Mouse (Mus musculus): ENCODE data around the gene Serpina3k. TPM values are rescaled to one million over a fixed set of nuclear protein-coding genes. Genes with fewer than 3 reads are reported as not detected.
"Not testable (repeated sequence)": the region's sequence is repeated elsewhere in the genome, so short reads cannot be mapped to it uniquely, and the experiment has no call there.

Gene Serpina3k
- polyA plus RNA-seq (2015; fragmentation: Nextera tagmentation; extraction: Ambion mirVana) = not detected in 2 replicates

DNA sequence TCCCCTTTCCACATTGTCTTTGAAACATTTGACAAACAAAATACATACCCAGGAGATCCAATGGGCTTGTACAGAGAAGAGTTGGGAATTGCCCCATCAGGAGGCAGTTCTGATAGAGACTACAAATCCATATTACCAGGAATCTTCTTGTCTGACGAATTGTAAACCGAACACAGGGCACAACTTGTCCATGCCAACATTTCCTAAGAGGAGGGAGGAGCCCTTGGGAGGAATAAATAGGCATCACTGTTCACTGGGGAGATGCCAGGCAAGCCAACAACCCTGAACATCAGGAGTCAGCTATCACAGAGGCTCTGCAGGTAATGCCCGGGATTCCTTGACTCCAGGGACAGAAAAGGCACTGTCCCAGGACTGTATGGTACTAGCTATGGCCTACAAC lies at the start of gene Serpina3k, which contains the start of gene Serpina3m:
Gene Serpina3k (plus strand): TSS at position 261 of the 400 bp plus-strand sequence.
Gene Serpina3m (plus strand): TSS at position 261 of the 400 bp plus-strand sequence.
- H3K9ac ChIP-seq (replicated peaks; ENCODE audit: low read length); H3K4me3 ChIP-seq (ENCODE audit: low read length); H3K4me1 ChIP-seq (ENCODE audit: insufficient read depth, low read length); H3K27ac ChIP-seq (ENCODE audit: low read length); H3K4me2 ChIP-seq (replicated peaks; ENCODE audit: low read depth, low read length); H3K9me3 ChIP-seq (ENCODE audit: low read length); H3K27me3 ChIP-seq (ENCODE audit: insufficient read depth, low read length); H3K36me3 ChIP-seq (ENCODE audit: insufficient read depth, low read length); ATAC-seq (ENCODE audit: low FRiP score, low TSS enrichment): not testable (repeated sequence)
- 89% methylated on average over 3 of the region's 3 CpGs for WGBS

DNA sequence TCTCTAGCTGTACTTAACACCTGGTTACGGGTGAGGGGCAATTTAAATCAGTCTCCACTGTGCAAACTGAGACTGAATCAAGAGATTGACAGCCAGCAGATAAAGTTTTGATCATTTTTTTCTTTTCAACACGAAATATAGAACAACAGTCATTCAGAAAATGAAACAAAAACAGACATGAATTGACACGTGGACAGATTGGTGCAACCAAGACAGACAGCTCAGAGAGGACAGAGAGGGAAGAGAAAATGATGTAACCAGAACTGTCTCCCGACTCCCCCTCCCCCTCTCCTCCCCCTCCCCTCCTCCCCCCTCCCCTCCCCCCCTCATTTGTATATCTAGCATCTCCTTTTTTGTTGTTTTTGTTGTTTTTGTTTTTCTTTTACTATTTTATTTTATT lies 48.4 kb upstream of the Serpina3k start:
- Histone ChIP-seq H3K4me1 (ENCODE audit: insufficient read depth, low read length) (no peaks in the 10 kb centered on the region), H3K9me3 (ENCODE audit: low read length) (no peaks in the 10 kb centered on the region), H3K36me3 (ENCODE audit: insufficient read depth, low read length) (no peaks in the 10 kb centered on the region), H3K9ac (replicated peaks; ENCODE audit: low read length) (no peak overlapping the region), H3K4me2 (replicated peaks; ENCODE audit: low read depth, low read length) (no peak overlapping the region), H3K27me3 (ENCODE audit: insufficient read depth, low read length) (no peaks in the 10 kb centered on the region), H3K27ac (ENCODE audit: low read length) (no peak overlapping the region), H3K4me3 (ENCODE audit: low read length) (no peak overlapping the region)
- 37% methylated on average over 4 of the region's 4 CpGs for WGBS
- ATAC-seq (ENCODE audit: low FRiP score, low TSS enrichment) = no peak

DNA sequence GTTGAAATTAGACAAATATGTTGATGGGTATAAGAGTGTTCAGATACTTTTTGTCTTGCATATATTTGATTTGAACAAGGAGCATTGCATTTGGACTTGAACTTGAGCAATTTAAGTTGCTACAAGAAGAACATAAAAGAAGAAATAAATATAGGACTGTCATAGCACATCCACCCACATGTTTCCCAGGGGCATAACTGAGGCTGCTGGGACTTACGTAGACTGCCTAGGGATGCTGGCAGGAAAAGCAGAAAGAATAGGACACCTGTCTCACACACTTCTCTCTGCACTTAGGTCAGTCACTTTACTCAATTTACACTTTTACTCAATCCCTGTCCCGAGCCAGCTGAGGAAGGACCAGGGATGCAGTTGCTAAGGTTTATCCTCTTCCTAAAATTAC lies 44.3 kb upstream of the Serpina3k start:
- no peak for ATAC-seq (ENCODE audit: low FRiP score, low TSS enrichment)
- Histone ChIP-seq H3K4me1 (ENCODE audit: insufficient read depth, low read length) (no peaks in the 10 kb centered on the region), H3K27me3 (ENCODE audit: insufficient read depth, low read length) (no peaks in the 10 kb centered on the region), H3K9me3 (ENCODE audit: low read length) (no peaks in the 10 kb centered on the region), H3K9ac (replicated peaks; ENCODE audit: low read length) (no peak overlapping the region), H3K4me2 (replicated peaks; ENCODE audit: low read depth, low read length) (no peak overlapping the region), H3K4me3 (ENCODE audit: low read length) (no peak overlapping the region), H3K36me3 (ENCODE audit: insufficient read depth, low read length) (no peaks in the 10 kb centered on the region), H3K27ac (ENCODE audit: low read length) (no peak overlapping the region)
- 82% methylated on average over 2 of the region's 2 CpGs for WGBS

DNA sequence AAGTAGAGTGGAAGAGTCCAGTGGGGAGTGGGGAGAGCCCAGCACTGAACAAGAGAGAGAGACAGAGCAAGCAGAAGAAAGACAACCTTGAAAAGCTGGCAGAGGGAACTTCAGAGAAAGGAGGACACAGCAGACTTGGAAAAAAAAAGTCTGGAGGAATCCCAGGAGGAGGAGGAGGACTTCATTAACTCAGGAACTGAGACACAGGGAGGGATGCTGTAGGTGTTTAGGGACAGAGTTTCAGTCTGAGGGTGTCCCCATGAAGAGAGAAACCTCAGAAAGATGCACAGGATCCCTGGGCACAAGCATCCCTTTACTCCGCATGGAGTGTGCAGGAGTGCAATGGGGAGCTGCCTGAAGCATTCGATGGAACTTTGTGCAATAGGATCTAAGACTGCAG lies 40.2 kb upstream of the Serpina3k start:
- Histone ChIP-seq H3K4me1 (ENCODE audit: insufficient read depth, low read length) (no peaks in the 10 kb centered on the region), H3K36me3 (ENCODE audit: insufficient read depth, low read length) (no peaks in the 10 kb centered on the region), H3K27me3 (ENCODE audit: insufficient read depth, low read length) (no peaks in the 10 kb centered on the region), H3K27ac (ENCODE audit: low read length) (no peak overlapping the region), H3K4me2 (replicated peaks; ENCODE audit: low read depth, low read length) (no peak overlapping the region), H3K9me3 (ENCODE audit: low read length) (no peaks in the 10 kb centered on the region), H3K4me3 (ENCODE audit: low read length) (no peak overlapping the region), H3K9ac (replicated peaks; ENCODE audit: low read length) (no peak overlapping the region)
- ATAC-seq (ENCODE audit: low FRiP score, low TSS enrichment) = no peak
- 82% methylated on average over 2 of the region's 2 CpGs for WGBS

DNA sequence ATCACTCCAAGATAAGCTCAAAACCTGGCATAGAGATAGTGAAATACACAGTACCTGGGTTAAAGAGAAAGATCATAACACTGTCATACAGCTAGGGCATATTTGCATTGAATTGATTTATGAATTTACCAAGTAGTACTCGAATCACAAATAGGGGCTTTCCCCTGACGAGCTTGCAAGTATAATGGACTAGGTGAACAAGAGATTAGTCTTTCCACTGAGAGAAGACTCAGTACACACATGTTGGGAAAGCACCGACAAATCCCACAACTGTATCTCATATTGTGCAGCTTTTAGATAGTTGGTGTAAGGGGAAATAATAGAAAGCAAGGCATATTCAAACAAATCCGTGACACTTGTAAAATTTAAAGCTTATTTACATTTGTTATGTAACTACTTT lies 32.3 kb upstream of the Serpina3k start:
- Histone ChIP-seq H3K36me3 (ENCODE audit: insufficient read depth, low read length) (no peaks in the 10 kb centered on the region), H3K27ac (ENCODE audit: low read length) (no peak overlapping the region), H3K4me1 (ENCODE audit: insufficient read depth, low read length) (no peaks in the 10 kb centered on the region), H3K4me3 (ENCODE audit: low read length) (no peak overlapping the region), H3K4me2 (replicated peaks; ENCODE audit: low read depth, low read length) (no peak overlapping the region), H3K27me3 (ENCODE audit: insufficient read depth, low read length) (no peaks in the 10 kb centered on the region), H3K9me3 (ENCODE audit: low read length) (no peaks in the 10 kb centered on the region), H3K9ac (replicated peaks; ENCODE audit: low read length) (no peak overlapping the region)
- no peak for ATAC-seq (ENCODE audit: low FRiP score, low TSS enrichment)
- WGBS = 81% methylated on average over 4 of the region's 4 CpGs

DNA sequence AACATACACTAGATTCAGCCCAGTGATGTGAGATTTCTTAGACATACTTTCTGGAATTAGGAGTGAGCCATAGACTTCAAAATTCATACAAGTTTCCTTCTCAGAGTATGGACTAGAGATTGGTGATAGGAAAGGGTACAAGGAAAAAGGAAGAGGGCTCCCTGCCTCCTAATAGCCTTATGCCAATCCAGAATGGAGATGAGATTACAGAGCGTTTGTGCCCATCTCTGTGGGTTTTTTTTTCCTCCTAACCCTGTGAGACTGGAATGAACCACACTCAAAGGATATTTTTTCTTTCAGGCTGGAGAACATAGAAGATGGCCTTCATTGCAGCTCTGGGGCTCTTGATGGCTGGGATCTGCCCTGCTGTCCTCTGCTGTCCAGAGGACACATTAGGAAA lies 24.0 kb upstream of the Serpina3k start, which contains the start of gene Serpina3j:
Gene Serpina3j (plus strand): TSS at position 301 of the 400 bp plus-strand sequence.
- no peaks in the 10 kb centered on the region for H3K27me3 ChIP-seq (ENCODE audit: insufficient read depth, low read length)
- 85% methylated on average over 1 of the region's 1 CpGs for WGBS

DNA sequence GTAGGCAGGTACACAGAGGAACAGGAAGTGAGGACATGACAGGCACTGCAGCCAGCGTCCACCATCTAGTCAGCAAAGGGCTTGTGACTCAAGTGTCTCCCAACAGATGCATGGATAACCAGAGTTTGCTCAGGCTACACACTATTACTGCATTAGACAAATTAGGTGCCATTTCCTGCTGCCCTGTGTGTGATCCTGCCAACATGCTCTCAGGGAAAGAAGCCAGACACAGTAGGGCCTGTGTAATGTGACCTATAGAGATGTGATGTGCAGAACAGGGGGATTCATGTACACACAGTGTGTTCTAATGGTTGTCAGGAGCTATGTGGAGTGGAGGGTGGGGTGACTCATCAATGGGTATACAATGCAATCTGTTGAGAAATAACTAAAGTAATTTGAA lies 15.8 kb upstream of the Serpina3k start:
- H3K27ac ChIP-seq (ENCODE audit: low read length) = no peak overlapping the region
- no peak overlapping the region for H3K9ac ChIP-seq (replicated peaks; ENCODE audit: low read length)
- H3K4me3 ChIP-seq (ENCODE audit: low read length) = no peak overlapping the region
- no peaks in the 10 kb centered on the region for H3K4me1 ChIP-seq (ENCODE audit: insufficient read depth, low read length)
- H3K9me3 ChIP-seq (ENCODE audit: low read length) = no peaks in the 10 kb centered on the region
- no peaks in the 10 kb centered on the region for H3K27me3 ChIP-seq (ENCODE audit: insufficient read depth, low read length)
- H3K36me3 ChIP-seq (ENCODE audit: insufficient read depth, low read length) = no peaks in the 10 kb centered on the region
- ATAC-seq (ENCODE audit: low FRiP score, low TSS enrichment) = no peak
- no peak overlapping the region for H3K4me2 ChIP-seq (replicated peaks; ENCODE audit: low read depth, low read length)
- 70% methylated on average over 1 of the region's 1 CpGs for WGBS

More for the DNA sequence above, 24.0 kb upstream of the Serpina3k start, which contains the start of gene Serpina3j:
- no peak for ATAC-seq (ENCODE audit: low FRiP score, low TSS enrichment)
- H3K4me3 ChIP-seq (ENCODE audit: low read length) = no peak within 1 kb of the TSS
- peaks cover 3% of the 10 kb centered on the region; the same call in 1 of the 2 replicates for H3K9me3 ChIP-seq (ENCODE audit: low read length)
- H3K4me1 ChIP-seq (ENCODE audit: insufficient read depth, low read length) = no peaks in the 10 kb centered on the region
- H3K4me2 ChIP-seq (replicated peaks; ENCODE audit: low read depth, low read length) = no peak within 1 kb of the TSS
- no peak within 1 kb of the TSS for H3K27ac ChIP-seq (ENCODE audit: low read length)
- H3K9ac ChIP-seq (replicated peaks; ENCODE audit: low read length) = no peak within 1 kb of the TSS
- H3K36me3 ChIP-seq (ENCODE audit: insufficient read depth, low read length) = no peaks in the 10 kb centered on the region

DNA sequence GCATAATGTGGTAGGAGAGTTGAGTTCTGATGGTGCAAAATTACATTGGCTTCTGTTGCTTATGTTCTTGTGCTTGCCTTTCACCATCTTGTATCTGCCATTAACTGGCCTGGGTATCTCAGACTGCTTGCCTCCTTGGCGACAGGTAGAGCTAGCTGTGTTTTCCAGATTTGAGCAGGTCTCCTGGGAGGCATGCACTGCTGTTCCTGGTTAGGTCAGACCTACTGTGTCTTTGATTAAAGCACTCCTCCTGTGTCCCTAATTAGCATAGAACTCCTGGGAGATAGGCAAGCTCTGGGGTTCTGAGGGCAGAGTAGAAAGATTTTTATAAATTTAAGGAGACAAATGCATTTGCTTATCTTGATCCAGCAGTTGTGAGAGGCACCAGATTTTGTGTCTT lies 6.6 kb upstream of the Serpina3k start:
- no peak overlapping the region for H3K4me2 ChIP-seq (replicated peaks; ENCODE audit: low read depth, low read length)
- H3K4me3 ChIP-seq (ENCODE audit: low read length) = no peak overlapping the region
- H3K36me3 ChIP-seq (ENCODE audit: insufficient read depth, low read length) = no peaks in the 10 kb centered on the region
- no peaks in the 10 kb centered on the region for H3K9me3 ChIP-seq (ENCODE audit: low read length)
- WGBS = 54% methylated on average over 1 of the region's 1 CpGs
- no peak for ATAC-seq (ENCODE audit: low FRiP score, low TSS enrichment)
- H3K27ac ChIP-seq (ENCODE audit: low read length) = no peak overlapping the region
- H3K9ac ChIP-seq (replicated peaks; ENCODE audit: low read length) = no peak overlapping the region
- no peaks in the 10 kb centered on the region for H3K4me1 ChIP-seq (ENCODE audit: insufficient read depth, low read length)
- H3K27me3 ChIP-seq (ENCODE audit: insufficient read depth, low read length) = no peaks in the 10 kb centered on the region

DNA sequence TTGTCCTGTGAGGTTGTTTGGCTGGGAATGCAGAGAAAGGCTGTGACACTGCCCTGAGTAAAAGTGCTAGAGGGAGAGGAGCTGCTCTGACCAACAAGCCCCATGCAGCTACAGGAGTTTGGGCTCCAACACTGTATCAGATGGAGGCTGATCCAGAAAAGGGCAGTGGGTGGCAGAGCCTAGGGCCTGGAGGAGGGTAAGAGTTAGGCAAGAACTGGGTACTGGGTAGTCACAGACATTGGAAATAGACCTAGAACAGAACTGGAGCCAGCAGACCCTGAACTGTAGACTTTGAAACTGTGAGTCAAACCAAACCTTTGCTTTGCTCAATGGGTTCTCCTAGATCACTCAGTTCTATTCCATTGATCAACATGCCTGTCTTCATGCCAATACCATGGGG lies 1.4 kb upstream of the Serpina3k start:
- not testable (repeated sequence) for ATAC-seq (ENCODE audit: low FRiP score, low TSS enrichment); H3K4me2 ChIP-seq (replicated peaks; ENCODE audit: low read depth, low read length); H3K27me3 ChIP-seq (ENCODE audit: insufficient read depth, low read length); H3K36me3 ChIP-seq (ENCODE audit: insufficient read depth, low read length); H3K4me1 ChIP-seq (ENCODE audit: insufficient read depth, low read length); H3K4me3 ChIP-seq (ENCODE audit: low read length); H3K9ac ChIP-seq (replicated peaks; ENCODE audit: low read length); H3K9me3 ChIP-seq (ENCODE audit: low read length); H3K27ac ChIP-seq (ENCODE audit: low read length)

DNA sequence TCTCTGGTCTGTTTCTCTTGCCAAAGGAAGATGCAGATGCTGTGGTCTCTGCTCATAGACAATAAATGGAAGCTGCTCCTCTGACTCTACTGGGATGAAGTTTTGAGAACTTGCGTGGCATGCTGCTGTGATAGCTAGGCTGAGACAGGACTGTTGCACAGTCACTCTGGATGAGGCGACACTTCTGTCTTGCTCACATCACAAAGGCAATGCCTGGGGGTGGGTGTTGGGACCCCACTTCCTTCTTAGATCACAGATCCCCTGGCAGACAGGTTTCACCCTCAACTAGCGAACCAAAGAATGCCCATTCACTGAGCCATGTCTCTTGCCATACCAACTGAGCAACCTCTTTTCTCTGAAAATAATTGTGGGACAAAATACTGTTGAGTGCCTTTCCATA lies 419 bp downstream of the Serpina3k start:
- Histone ChIP-seq H3K27me3 (ENCODE audit: insufficient read depth, low read length) (no peaks in the 10 kb centered on the region), H3K4me1 (ENCODE audit: insufficient read depth, low read length) (no peaks in the 10 kb centered on the region), H3K4me2 (replicated peaks; ENCODE audit: low read depth, low read length) (no peak overlapping the region), H3K36me3 (ENCODE audit: insufficient read depth, low read length) (no peaks in the 10 kb centered on the region), H3K9ac (replicated peaks; ENCODE audit: low read length) (no peak overlapping the region), H3K9me3 (ENCODE audit: low read length) (no peaks in the 10 kb centered on the region), H3K4me3 (ENCODE audit: low read length) (no peak overlapping the region), H3K27ac (ENCODE audit: low read length) (no peak overlapping the region)
- ATAC-seq (ENCODE audit: low FRiP score, low TSS enrichment) = no peak
- 98% methylated on average over 3 of the region's 3 CpGs for WGBS

Measured in kidney, embryonic 16.5 days (tissue).